Mouse (Mus musculus): ENCODE results near the gene Hormad2.

GRCm38 (mm10) chr11:4421933-4422488 is 18.9 kb downstream of the Hormad2 start:
- no peak for TF ChIP-seq CTCF (IDR thresholded peaks at IDR 0.05; ENCODE audit: control insufficient read depth, insufficient read depth, low read length)
- no peak for TF ChIP-seq POLR2A (IDR thresholded peaks at IDR 0.05; ENCODE audit: borderline replicate concordance, control insufficient read depth, low read depth, low read length)
